Mouse (Mus musculus) adrenal gland, adult 2 months (tissue): ENCODE results near the gene Ndufa8. TPM values are rescaled to one million over a fixed set of nuclear protein-coding genes. Genes with fewer than 3 reads are reported as not detected.
A peak's percentile ranks its signal among the peaks of the same experiment; 100 is the strongest.

Source experiments
- DNase-seq: peaks from one replicate; pipeline ENCODE4 v3.0.0; 2021
- long read RNA-seq: library from polyadenylated mRNA; stranded (forward); transcript quantifications from one replicate; pipeline ENCODE4 v2.0.0, GENCODE M21; 2021
- polyA plus RNA-seq: library from polyadenylated mRNA; depleted of rRNA; stranded (reverse); fragments of >200 nt; gene quantifications from 2 replicates; pipeline ENCODE4 v1.2.3, GENCODE M21; 2012; rRNA removed
- total RNA-seq, 2 experiments: library from RNA; stranded (reverse); gene quantifications; 2 replicates each; pipeline ENCODE4 v1.2.3; 2021

The Ndufa8 gene
- 100 to 1,000 TPM; 192 to 258 TPM for total RNA-seq
- 42.9 and 48.8 TPM in 2 replicates for polyA plus RNA-seq
- long read RNA-seq, transcript Ndufa8-201 (4 exons, 861 nt) = major isoform, 230 of 237 reads
- long read RNA-seq, partial matches to known transcripts = 6 of 237 reads
- long read RNA-seq, other reads (novel, unspliced or antisense) = 1 of 237 reads

DNA sequence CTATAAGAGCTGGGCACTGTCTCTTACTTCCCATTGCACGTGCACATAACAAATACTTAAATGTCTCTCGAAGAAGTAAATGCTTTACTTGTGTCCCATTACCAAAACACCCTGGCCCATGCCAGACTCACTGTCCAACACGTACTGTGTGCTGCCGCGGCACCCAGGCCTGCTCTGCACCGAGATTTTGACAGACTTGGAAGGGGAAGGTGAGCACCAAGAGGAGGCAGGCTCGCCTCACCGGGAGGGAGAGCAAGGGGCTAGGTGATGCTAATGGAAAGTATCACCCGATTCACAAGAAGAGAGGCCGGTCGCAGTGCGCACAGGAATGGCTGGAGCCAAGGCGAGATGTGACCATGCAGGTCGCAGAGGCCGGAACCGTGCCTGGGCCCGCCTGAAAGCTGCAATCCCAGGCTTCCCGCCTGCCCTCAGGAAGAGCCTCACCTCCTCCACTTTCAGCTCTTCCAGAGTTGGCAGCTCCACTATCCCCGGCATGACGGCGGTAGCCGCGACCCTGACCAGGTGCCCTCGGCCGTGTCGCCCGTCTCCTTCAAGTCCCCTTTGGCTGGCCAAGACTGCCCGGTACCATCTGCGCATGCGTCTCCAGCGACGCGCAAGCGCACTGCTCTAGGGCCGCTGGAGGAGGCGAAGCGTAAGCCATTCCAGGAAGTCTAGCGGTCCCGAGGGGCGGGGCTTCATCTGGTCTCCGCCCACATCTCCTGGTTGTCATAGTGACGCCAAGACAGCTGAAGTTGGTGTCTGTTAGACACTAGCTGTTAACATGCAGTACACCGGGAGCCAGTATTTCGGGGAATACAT lies at the start of gene Ndufa8, which contains the start of gene Morn5:
Gene Ndufa8, minus strand, starts transcription at position 659 of the 819 bp plus-strand sequence.
Gene Morn5, plus strand, starts transcription at position 711 of the 819 bp plus-strand sequence.
- DNase-seq = peak; percentile 99

- no peak for DNase-seq
Observed at GRCm38 (mm10) chr2:36098021-36098420, 48.8 kb upstream of the Ndufa8 start.

- no peak for DNase-seq
Observed at GRCm38 (mm10) chr2:36097129-36097815, 48.1 kb upstream of the Ndufa8 start.

DNA sequence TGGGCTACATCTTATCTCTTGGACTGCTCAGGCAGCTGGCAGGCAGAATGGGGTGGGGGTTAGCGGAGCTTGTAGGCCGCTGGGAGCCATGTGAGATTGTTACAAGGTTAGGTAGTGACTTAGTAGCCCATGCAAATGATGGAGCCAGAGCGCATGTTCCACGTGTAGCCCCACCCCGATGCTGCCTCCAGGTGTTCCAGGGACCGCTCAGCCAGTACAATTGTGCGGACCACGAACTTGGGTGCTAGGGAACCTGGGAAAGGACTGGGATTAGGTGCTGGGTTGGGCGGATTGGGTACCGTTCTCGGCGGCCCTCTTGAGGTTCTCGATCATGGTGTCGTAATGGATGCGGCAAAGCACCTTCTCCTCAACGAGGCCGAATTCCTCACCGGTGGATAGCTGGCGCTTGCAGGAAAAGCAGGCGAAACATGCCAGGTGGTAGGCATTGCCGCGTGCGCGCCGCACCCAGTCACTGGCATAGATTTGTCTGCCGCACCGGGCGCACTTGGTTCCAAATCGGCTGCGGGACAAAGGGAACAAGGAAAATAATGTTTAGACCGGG lies 44.8 kb upstream of the Ndufa8 start:
- no peak for DNase-seq

DNA sequence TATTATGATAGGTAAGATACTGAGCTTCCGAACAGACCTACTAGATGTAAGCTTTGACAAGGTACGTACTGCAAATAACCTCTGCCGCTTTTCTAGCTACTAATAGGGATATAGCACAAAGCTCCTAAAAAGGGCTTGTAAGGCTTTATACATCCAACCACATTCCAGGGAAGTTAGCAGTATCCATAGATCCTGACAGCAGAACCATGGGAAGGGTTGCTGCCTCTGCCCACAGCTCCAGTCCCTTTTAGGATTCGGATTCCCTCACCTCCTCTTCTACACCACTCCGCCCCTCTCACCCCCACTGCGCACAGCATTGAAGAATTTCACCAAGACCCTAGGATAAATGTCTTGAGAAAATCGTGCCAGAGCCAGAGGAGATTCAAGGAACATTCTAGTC lies 44.1 kb upstream of the Ndufa8 start:
- DNase-seq = no peak

DNA sequence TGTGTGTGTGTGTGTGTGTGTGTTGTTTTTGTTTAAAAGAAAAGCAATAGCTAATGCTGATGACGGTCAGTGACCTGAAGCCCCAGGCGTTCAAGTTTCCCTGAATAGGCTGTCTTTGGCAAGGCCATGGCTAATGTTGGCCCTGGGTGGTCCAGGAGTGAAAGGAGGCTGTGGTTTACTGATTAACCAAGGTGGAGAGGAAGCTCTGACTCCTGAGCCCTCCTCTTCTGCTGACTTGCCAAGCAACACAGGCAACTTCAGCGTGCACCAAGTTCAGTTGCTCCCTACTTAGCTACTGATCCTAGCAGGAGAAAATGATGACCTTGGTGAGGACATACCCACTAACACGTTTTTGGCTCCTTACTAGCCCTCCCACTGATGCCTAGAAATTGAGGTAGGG lies 43.5 kb upstream of the Ndufa8 start:
- DNase-seq = no peak

DNA sequence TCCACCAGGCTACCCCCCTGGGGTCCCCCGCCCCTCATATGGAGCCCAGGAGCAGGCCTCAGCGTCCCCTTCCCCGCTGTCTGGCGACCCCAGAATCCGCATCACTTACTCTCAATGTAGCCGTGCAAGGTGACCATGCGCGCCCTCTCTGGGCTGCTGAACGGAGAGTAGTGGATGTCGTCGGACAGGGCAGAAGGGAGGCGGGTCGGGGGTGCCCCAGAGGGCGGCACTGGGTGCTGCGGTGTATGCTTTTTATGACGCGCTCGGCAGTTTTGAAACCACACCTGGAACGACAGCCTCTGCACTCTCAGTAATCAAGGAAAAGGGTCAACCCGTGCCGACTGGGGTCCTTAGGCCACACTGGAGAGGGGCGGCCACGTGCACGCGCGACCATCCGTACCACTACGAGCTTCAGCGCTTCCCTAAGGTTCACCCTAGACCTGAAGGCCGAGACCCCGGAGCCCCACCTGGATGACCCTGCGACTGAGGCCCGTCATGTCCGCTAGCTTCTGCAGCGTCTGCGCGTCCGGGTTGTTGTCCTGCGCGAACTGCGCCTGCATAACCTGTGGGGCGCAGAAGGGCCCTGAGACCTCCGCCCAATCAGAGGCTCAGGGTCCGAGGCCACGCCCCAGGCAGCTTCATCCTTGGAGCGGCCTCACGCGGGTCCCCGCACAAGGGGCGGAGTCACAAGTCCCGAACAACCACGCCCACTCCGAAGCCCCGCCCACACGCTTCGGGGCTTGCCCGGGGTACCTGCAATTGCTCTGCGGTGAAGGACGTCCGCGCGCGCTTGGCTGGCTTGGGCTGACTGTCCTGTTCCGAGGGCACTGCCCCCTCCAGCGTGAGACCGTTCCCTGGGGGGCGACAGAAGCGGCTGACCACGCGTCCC lies 41.9 kb upstream of the Ndufa8 start:
- peak; percentile 76 for DNase-seq

- no peak for DNase-seq
Observed at GRCm38 (mm10) chr2:36089190-36089589, 40.0 kb upstream of the Ndufa8 start.

DNA sequence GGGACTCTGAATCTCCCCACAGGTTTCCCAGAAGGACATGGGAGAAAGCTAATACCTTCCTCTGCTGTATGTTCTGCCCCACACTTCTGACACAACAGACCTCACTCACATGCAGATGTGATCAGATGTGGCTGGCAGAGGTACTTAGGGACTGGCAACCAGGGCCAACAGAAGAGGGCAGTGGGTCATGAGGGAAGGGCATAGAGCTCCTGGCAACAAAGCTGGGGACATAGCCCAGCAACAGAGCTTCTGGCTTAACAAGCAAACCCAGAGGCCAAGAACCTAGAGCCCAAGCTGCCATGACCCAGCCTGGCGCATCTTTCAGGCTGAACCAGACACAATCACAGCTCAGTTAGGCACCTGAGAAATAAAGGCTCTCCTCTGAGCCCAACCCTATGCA lies 35.8 kb upstream of the Ndufa8 start:
- no peak for DNase-seq

- DNase-seq = no peak
Observed at GRCm38 (mm10) chr2:36082802-36083580, 33.8 kb upstream of the Ndufa8 start.

DNA sequence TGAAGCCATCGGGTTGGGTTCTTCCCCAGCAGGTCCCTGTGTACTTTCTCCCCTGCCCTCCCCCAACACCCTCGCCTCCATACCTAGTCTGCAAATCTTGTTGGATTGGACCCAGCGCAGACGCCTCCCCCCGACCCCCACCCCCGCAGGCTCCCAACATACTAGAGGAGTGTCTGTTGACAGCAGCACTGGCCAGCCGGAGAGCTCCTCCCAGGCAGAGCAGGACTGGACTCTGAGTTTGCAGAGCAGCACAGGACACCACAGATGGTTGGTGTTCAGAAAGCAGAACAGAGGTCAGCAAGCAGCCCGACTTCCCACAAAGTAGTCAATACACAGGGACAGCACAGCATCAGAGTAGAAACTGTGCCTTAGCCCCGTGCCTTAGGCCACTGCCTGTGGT lies 32.2 kb upstream of the Ndufa8 start:
- no peak for DNase-seq

- no peak for DNase-seq
Observed at GRCm38 (mm10) chr2:36077160-36077761, 28.1 kb upstream of the Ndufa8 start.

- no peak for DNase-seq
Observed at GRCm38 (mm10) chr2:36075210-36075609, 26.0 kb upstream of the Ndufa8 start.

GRCm38 (mm10) chr2:36073781-36074180 lies 24.6 kb upstream of the Ndufa8 start:
- peak; percentile 24 for DNase-seq

- DNase-seq = peak; percentile 13
Observed at GRCm38 (mm10) chr2:36071660-36072305, 22.6 kb upstream of the Ndufa8 start.

GRCm38 (mm10) chr2:36067132-36067531 lies 17.9 kb upstream of the Ndufa8 start:
- DNase-seq = no peak

- DNase-seq = no peak
Observed at GRCm38 (mm10) chr2:36061409-36061808, 12.2 kb upstream of the Ndufa8 start.

DNA sequence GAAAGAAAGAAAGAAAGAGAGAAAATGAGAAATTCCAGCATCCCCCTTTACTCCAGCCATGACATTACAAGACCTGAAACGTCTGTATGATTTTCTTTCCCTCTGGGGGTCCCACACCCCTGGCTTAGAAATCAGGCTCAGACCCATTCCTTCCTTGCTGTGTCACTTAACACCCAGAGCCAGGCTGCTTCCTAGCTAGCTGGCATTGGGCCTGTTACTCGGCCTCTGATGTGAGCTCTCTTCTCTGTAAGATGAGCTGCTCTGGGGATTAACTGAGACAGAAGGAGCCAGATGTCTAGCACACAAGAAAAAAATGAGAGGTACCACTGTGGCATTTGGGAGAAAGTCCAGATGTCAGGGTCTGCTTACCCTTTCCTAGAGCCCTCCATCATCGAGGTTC lies 7.0 kb upstream of the Ndufa8 start:
- no peak for DNase-seq

DNA sequence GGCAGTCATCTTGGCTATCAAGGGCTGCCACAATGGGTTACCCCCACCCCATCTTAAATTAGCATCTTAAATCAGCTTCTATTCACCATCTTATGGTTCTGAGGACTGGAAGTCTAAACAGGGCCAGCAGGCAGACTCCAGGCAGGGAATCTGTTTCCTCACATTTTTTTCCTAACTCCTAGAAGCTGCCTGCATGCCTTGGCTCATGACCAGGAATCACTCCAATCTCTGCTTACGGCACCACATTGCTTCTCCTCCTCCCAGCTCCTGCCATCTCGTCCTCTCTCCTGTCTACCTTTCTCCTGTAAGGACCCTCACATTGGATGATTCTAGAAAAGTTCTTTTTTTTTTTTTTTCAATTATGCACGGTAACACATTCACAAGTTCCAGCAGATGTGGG lies 4.0 kb upstream of the Ndufa8 start:
- DNase-seq = no peak

DNA sequence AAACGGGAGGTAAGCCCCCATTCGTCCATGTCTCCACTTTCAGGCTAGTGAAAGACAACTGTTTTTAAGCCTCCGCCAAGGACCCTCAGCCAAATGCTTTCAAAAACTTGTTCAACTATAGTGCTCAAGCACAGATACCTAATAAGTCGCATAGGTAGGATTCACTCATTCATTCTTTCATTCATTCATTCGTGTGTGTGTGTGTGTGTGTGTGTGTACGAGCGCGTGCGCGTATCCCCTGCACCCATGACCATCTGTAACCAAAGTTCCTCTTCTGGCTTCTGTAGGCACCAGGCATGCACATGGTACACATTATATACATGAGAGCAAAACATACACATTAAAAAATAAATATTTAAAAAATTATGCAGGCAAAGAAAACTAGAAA lies 355 bp upstream of the Ndufa8 start:
- DNase-seq = no peak
